Mouse (Mus musculus) subcutaneous adipose tissue, adult 2 months (tissue): ENCODE data around the gene Igsf6. TPM values are rescaled to one million over a fixed set of nuclear protein-coding genes. Genes with fewer than 3 reads are reported as not detected.

Experiments used
- polyA plus RNA-seq: library from polyadenylated mRNA; depleted of rRNA; stranded (reverse); fragments of >200 nt; gene quantifications from 2 replicates; pipeline ENCODE4 v1.2.3, GENCODE M21; 2012; ENCODE audit warnings: low replicate concordance; rRNA removed

The Igsf6 gene
- 2.7 and 2.8 TPM in 2 replicates for polyA plus RNA-seq

GRCm38 (mm10) chr7:121074281-121074680, at the start of gene Igsf6:
TSS of gene Igsf6 (minus strand) at chr7:121074572.

GRCm38 (mm10) chr7:121081350-121081749, 7.0 kb upstream of the Igsf6 start, which contains the start of gene Otoa:
TSS of gene Otoa (plus strand) at chr7:121081650.

GRCm38 (mm10) chr7:121033856-121034652, 40.3 kb downstream of the Igsf6 start, which contains the start of gene Mettl9:
TSS of gene Mettl9 (plus strand) at chr7:121034445.

Other genes starting within 250 kb of the Igsf6 start
- 27.3 and 36.5 TPM in 2 replicates for gene Eef2k, start 231.7 kb downstream of the Igsf6 start, polyA plus RNA-seq
- 14.1 and 26.2 TPM in 2 replicates for gene Polr3e, start 156.8 kb downstream of the Igsf6 start, polyA plus RNA-seq
- gene Cdr2, start 92.3 kb downstream of the Igsf6 start, polyA plus RNA-seq: 29.7 and 48.8 TPM in 2 replicates
- gene Mfsd13b, start 92.1 kb downstream of the Igsf6 start, polyA plus RNA-seq: 0.87 and 1.9 TPM in 2 replicates
- 23.7 and 35.2 TPM in 2 replicates for gene Mettl9, start 40.1 kb downstream of the Igsf6 start, polyA plus RNA-seq
- gene Otoa, start 7.1 kb upstream of the Igsf6 start, polyA plus RNA-seq: 0.04 and 0.23 TPM in 2 replicates